Mouse (Mus musculus): Measurements from ENCODE around the gene Fam120a.

The Fam120a gene

DNA sequence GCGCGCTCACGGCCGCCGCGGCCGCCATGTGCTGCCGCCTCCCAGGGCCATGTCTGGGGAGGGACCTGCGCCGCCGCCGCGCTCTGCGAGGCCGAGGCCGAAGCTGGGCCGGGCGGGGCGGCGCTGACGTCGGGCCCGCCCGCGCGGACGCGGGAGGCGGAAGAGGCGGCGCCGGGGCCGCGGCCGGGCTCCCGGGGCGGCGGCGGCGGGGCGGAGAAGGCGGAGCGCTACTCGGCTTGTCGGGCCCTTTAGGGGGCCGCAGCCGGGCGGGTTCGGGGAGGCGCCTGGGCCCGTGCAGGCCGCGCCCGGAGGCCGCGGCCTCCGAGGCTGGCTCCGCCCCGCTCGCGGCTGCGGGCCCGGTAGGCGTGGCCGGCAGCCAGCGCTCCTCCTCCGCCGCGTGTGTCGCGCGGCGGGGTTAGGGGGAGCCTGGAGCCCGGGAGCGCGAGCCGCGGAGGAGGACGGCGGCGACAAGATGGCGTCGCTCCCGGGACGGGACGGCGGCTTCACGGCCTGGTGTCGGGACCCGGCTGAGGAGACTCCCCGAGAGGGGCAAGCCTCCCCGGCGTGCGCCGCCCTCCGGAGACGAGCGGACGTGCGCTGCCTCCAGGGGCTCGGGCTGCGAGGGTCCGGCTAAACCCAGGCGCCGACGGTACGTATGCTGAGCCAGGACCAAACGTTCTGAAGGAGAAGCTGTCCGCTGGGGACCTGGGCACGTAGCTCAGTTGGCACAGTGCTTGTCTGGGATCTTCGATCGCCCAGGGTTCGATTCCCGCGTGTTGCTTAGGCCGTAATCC is at the start of gene Fam120a:
TSS of gene Fam120a (minus strand) at position 62 of the 794 bp plus-strand sequence.
- in situ Hi-C loops (cut with MboI, MseI), result loop anchor here (10.0 kb wide), 1 partner anchor 457 kb away; the partner anchor contains the start of gene Ippk

DNA sequence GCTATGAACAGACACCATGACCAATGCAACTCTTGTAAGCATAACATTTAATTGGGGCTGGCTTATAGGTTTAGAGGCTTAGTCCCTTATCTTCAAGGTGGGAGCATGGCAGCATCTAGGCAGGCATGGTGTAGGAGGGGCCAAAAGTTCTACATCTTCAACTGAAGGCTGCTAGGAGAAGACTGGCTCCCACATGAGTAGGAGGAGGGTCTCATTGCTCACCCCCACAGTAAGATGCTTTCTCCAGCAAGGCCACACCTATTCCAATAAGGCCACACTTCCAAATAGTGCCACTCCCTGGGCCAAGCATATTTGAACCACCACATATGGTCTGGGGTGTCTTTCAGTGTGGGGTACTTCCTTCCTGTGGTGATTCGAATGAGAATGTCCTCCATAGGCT is 49.6 kb upstream of the Fam120a start:
- in situ Hi-C loops (cut with MboI, MseI), result loop anchor here (25.0 kb wide), 1 partner anchor 355 kb away; the partner anchor contains the start of gene Barx1

DNA sequence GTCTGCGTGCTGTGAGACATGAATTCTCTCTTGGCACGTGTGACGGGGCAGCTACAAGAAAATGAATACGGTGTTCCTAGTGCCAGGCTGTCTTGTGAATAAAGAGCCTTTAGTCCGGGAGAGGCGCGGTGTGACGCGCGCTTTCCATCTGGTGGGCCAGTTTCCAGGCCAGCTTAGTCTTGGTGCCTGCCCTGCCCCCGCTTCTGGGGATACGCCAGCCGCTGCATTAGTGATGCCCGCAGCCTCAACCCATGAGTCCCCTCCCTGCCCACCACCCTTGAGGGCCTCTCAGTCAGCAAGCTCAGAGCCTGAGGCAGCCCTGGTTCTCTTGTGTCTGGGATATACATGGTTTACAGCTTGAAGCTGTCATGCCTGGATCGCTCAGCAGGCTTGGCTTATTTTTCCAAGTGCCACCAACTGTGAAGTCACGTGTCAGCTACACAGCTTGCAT is 48.5 kb upstream of the Fam120a start:
- in situ Hi-C loops (cut with MboI, MseI), result loop anchor here (25.0 kb wide), 1 partner anchor 354 kb away; the partner anchor contains the start of gene Barx1

DNA sequence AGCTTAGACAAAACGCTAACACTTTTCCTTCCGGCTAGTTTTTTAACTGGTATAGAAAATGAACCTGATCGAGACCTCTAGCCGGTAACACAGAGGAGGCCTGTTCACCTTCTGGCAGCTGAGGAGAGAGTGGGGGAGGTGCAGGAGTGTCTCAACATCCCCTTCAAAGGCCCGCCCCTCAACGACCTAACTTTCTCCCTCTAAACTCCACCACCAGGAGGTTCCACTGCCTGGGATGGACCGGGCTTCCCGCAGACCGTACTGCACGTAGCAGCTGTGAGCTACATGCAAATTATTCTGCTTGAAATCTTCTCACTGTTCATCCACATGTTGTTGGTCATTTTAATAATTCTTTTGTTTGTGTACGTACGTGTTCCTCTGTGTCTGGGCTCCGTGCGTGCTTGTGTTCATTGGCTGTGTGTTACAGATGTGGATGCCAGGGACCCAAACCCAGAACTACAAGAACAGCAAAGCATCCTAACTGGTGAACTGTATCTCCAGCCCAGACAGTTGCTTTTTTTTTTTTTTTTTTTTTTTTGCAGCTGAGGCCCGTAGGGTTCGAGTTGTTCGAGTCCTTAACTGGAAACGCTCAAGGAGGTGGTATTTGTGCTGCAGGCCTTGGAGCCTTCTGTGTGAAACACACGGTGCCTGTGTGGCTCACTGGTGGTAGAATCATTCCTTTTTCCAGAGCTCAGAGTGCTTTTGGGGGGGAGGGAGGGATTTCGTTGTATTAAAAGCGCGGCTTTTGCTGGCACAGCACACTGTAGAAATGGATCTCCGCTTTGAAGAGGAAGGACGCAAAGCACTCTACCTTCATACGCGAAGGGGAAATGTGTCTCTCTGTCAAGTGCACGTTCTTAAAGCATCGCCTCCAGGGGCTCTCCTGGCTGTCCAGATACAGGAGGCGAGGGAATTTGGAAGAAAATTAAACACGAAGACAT is 47.8 kb upstream of the Fam120a start:
- in situ Hi-C loops (cut with MboI, MseI), result loop anchor here (25.0 kb wide), 1 partner anchor 353 kb away; the partner anchor contains the start of gene Barx1

DNA sequence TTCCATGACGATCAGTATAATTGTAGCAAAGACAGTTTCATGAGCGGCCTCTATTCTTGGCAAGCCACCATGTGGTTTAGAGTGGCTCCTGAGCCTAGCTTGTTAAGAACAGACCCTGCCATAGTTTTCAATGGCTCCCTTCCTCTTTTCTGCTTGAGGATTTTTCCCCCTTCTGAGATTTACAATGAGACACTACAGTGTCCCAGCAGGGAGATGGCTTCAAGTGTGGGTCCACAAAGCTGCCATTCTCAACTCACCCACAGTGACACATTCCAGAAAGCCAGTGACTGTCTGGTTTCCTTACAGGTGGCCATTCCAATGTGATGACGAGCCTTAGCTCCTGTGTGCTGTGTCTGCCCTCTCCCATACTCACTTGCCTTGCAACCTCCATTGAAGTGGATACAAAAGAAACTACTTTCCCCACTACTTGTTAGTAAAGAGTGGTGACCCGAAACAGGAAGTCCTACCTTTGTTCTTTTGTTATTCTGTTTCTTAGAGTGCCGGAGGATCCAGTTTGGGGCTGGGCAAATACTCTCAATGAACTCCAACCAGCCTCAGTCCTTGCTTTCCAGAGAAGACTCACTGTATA is 45.5 kb upstream of the Fam120a start:
- in situ Hi-C loops (cut with MboI, MseI), result loop anchor here (25.0 kb wide), 1 partner anchor 351 kb away; the partner anchor contains the start of gene Barx1

DNA sequence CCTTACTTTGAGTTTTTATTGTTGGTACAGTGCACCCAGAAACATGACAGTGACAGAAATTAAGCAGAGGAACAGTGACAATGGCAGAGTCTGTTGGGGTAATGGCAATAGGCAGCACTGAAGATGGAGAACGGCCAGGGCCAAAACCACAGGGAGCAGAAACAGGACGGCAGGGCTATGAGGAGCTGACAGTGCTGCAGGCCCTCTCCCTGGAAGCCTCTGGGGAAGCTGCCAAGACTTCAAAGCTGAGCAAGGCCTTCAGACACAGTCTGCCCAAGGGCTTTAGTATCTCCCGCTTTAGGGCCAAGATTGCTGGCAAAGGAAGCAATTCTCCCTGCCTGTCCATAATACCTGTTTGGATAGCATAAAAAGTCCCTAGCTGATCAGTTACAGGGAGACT is 33.9 kb upstream of the Fam120a start:
- in situ Hi-C loops (cut with MboI, MseI), result loop anchor here (25.0 kb wide), 1 partner anchor 339 kb away; the partner anchor contains the start of gene Barx1

DNA sequence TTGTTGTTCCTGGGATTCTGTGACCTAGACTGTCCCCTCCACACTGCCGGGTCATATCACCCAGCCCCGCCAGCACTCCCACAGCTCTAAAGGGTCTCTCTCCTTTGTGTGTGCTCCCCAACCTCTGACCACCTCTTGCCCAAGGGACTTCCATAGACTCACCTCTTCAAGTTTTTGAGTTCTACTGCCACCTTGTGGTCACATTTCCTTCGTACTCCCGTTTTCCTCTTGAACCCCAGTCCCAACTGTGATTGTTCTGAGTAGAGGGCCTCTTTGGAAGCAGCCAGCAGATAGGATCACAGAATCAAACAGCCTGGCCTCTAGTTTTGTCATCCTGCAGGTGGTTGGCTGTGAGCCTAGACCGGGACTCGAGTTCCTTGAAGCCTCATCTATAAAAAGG is 30.8 kb upstream of the Fam120a start:
- in situ Hi-C loops (cut with MboI, MseI), result no loop called here

DNA sequence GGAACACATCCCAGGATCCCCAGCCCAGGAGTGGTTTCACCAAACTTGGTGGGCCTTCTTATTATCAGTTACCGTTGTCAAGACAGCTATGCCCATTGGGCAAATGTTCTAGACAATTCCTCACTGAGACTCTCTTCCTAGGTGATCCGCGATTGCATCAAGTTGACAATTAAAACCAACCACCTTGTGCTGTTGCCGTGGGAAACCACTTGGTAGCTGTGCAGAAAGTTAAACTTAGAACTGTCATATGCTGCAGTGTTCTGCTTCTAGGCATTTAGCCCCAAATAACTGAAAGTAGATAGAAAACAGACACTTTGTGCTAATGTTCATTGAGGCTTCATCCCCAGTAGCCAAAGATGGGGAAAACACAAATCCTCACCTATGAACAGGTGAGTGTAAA is 28.9 kb upstream of the Fam120a start:
- in situ Hi-C loops (cut with MboI, MseI), result no loop called here

DNA sequence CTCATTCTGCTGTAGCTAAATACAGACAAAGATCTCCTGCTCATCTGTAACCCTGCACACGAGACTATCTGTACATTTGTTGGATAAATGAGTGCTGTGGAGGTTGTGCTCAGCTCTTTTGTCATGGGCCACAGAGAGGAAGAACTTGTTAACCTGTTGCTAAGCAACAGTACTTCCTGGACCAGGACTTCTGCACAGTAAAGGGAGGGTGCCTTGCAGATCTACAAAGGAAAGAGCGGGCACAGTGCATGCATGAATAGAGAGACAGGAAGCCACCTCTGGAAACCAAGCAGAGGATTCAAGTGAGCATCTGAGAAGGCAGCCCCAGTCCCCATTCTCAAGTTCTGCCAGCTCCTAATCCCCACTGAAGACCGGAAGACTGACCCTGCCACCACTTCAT is 27.1 kb upstream of the Fam120a start:
- in situ Hi-C loops (cut with MboI, MseI), result no loop called here

DNA sequence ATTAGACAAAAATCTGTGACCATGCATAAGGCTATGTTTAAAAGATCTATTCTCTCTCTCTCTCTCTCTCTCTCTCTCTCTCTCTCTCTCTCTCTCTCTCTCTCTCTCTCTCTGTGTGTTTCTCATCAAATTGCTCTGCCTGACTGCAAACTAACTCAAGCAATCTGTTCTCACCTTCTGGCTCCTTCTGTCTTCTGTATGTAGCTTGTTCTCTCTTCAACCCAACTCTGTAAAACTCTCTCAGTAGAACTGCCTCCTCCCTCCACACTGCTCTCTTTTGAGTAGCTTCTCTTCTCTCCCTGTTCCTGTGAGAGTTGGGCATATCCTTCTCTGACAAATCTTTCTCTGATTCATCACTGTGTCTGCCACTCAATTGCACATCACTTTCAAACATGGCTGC is 25.1 kb upstream of the Fam120a start:
- in situ Hi-C loops (cut with MboI, MseI), result no loop called here

DNA sequence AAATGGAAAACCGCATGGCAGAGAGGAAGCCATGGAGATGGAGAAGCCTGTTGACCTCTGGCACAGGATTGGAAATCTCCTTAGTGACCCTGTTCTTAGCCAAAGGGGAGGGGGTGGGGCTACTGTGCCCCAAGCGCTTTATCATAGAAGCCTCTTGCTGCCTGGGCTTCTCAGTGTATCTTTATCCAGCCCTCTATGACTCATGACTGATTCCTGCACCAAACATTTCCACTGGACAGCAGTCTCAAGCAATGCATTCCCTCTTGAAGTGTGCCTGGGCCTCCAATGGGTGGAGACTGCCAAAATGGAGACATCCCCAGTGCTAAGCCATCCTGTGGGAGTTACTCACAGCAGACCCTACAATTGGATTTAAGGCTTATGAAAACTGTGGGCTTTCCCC is 22.3 kb upstream of the Fam120a start:
- in situ Hi-C loops (cut with MboI, MseI), result no loop called here

DNA sequence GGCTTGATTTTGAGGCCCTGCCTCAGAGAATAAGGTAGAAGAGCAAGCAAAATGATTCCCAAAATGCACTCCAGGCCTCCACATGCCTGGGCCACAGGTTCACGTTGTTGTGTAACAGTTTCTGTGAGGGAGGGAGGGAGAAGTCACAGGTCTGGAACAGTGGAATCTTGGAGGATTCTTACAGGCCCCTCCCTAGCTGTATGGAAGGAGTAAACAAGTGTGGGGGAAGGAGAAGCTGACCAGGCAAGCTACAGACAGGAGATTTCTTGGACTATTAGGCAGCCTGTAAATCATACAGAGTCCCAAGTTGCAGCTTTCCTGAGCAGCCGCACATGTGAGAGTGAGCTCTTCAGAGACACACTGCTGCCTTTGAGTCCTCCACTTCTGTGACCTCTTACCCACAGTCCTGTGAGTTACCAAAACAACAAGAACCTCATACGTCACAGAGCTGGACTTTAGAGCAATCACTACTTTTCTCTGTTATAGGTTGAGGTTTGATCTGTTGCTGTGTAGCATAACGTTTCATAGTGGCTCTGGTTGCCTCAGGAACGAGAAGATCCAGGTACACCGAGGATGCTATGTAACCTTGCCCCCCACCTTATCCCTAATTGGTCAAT is 14.8 kb upstream of the Fam120a start:
- in situ Hi-C loops (cut with MboI, MseI), result no loop called here

DNA sequence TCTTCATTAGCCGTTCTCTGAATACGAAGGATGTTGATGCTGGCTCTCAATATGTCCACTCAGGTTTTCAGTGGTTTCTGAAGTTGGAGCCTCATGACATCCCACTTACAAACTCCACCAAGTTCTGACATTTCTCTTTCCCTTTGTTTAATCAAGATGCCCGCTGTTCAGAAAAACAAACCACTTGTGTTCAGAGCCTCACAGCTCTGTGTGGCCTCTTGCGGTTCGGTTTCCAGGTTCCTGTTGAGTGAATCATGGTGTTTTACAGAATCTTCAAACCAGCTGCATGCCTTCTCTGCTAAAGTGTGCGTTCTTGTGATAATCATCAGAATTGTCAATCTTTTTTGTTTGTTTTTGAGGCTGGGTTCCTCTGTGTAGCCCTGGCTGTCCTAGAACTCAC is 11.3 kb upstream of the Fam120a start:
- in situ Hi-C loops (cut with MboI, MseI), result no loop called here

DNA sequence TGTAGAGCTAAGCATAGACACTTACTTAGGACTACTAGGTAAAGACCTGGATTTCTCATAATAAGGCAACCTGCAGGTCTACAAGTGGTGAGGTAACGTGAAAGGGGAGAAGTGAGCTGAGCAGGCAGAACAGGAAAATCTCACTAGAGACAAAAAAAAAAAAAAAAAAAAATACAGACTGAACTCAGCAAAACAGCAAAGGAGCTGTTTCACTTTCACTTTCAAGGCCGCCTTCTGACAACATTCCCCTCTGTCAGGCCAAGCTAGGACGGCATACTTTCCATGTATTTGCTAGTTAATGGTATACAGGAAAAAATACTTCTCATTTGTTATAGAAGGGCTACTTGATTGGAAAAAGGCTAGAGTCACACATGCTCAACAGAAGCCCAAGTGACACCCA is 10.0 kb upstream of the Fam120a start:
- in situ Hi-C loops (cut with MboI, MseI), result no loop called here

DNA sequence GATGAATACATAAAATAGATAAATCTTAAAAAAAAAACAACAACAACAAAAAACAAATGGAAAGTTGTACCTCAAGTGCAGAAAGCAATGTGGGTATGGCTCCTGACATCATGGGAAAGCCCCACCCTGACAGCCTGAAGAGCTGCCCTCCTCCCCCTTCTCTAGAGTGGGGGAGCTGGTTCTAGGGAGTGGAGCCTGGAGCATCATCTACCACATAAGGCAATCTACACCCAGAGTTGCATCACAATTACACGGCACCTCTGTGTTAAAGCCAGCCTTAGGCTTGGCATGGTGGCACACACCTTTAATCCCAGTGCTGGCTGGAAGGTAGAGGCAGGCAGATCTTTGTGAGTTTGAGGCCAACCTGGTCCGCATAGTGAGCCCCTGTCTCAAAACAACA is 6.9 kb upstream of the Fam120a start:
- in situ Hi-C loops (cut with MboI, MseI), result loop anchor here (5.0 kb wide), 1 partner anchor 92 kb away; no protein-coding TSS in a partner anchor

DNA sequence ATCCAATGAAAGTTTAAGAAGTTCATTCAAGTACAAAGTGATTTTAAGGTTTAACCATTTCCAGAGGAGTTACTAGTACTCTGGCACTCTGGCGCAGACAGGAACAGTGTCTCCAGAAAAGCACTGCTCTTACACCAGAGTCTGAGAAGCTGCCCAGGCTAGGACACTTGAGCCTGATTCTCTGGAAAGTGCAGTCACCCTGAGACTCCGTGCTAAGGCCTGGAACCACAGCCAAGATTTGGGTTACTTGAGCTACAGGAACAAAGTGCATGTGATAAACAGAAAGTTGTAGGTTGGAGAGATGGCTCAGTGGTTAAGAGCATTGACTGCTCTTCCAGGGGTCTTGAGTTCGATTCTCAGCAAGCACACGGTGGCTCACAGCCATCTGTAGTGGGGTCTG is 6.4 kb upstream of the Fam120a start:
- in situ Hi-C loops (cut with MboI, MseI), result loop anchor here (5.0 kb wide), 1 partner anchor 92 kb away; no protein-coding TSS in a partner anchor

DNA sequence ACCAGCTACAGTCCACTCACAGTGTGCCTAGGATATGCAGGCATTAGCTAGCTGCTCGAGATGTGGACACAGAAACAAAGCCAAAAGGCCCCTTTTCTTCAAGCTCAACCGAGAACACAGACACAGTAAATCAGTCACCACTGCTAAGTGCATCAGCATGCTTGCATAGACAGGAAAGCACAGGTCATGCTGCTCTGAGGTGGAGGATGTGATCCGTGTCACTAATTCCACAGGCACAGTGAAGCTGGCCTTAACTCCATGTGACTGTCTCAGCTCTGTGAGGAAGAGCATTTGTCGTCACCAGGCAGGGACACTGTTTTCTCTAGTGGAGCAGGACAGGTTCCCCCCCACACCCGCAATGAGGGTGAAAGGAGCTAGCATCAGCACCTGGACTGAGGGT is 5.4 kb upstream of the Fam120a start:
- in situ Hi-C loops (cut with MboI, MseI), result loop anchor here (5.0 kb wide), 1 partner anchor 91 kb away; no protein-coding TSS in a partner anchor

DNA sequence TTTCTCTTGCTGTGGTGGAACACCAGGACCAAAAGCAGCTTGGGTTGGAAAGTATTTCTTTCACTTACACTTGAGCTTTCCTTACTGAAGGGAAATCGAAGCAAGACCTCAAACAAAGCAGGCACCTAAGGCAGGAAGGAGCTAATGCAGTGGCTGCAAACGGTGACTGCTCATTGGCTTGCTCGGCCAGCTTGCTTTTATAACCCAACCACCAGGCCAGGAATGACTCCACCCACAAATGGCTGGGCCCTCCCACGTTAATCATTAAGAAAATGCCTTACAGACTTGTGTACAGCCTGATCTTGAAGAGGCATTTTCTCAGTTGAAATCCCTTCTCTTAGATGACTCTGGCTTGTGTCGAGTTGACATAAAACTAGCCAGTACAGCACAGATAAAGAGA is 3.2 kb upstream of the Fam120a start:
- in situ Hi-C loops (cut with MboI, MseI), result loop anchor here (5.0 kb wide), 1 partner anchor 89 kb away; no protein-coding TSS in a partner anchor

DNA sequence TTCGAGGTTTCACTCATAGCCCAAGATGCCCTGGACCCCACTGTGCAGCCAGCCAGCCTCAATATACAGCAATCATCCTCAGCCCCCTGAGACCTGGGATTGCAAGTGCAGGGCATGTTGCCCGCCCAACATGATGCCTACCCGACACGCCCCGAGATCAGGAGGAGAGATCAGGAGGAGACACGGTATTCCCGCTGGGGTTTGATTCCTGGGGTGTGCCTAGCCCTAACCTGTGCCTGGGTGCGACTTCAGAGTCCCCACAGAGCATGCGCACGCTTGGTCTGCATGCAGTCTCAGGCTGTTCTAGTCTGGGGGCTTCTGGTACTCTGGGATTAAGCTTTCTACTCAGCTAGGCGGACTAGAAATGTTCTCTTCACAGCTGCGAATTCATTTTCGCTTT is 2.7 kb upstream of the Fam120a start:
- in situ Hi-C loops (cut with MboI, MseI), result loop anchor here (5.0 kb wide), 1 partner anchor 88 kb away; no protein-coding TSS in a partner anchor

DNA sequence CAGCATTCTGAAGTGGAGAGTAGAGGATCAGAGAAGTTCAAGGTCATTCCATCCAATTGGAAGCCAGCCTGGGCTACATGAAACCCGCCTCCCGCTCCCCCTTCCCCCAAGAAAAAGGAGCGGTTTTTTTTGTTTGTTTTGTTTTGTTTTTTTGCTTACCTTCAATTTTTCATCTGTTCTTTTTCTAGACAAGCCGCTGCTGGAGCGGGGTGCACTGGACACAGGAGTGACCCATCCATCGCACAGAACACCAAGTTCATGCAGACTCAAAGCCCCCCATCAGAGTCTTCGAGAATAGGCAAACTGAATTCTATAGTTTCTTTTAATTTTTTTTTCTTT is 902 bp upstream of the Fam120a start:
- in situ Hi-C loops (cut with MboI, MseI), result loop anchor here (10.0 kb wide), 1 partner anchor 456 kb away; the partner anchor contains the start of gene Ippk
